Mouse (Mus musculus) hindbrain, embryonic 11.5 days (tissue): Measurements from ENCODE around the gene Cyp1b1. TPM values are rescaled to one million over a fixed set of nuclear protein-coding genes. Genes with fewer than 3 reads are reported as not detected.

Experiments used
- ATAC-seq: fragments of 200-750 bp; cut with Nextera tagmentation; 2 replicates; pipeline ENCODE4 v1.8.0; 2017; ENCODE audit warnings: mild to moderate bottlenecking, moderate TSS enrichment, moderate library complexity; ENCODE audit not compliant: low FRiP score
- DNase-seq: peaks from one replicate; pipeline ENCODE4 v3.0.0-alpha.2; 2015; ENCODE audit warnings: low spot score
- H3K27ac ChIP-seq: fragments of 300-500 bp; sonication (generic); 2 replicates; pipeline ENCODE4 v1.5.1; 2014; ENCODE audit warnings: mild to moderate bottlenecking, low read depth, low read length
- H3K27me3 ChIP-seq: fragments of 300-500 bp; sonication (generic); 2 replicates; pipeline ENCODE4 v1.6.1; 2014; ENCODE audit warnings: mild to moderate bottlenecking, low read length, moderate library complexity, mixed read lengths; ENCODE audit not compliant: control insufficient read depth, insufficient read depth
- H3K36me3 ChIP-seq: fragments of 300-500 bp; sonication (generic); 2 replicates; pipeline ENCODE4 v1.6.1; 2014; ENCODE audit warnings: mild to moderate bottlenecking, low read length, moderate library complexity, mixed read lengths; ENCODE audit not compliant: control insufficient read depth, insufficient read depth
- H3K4me1 ChIP-seq: fragments of 300-500 bp; sonication (generic); replicated peaks from 2 replicates; pipeline ENCODE4 v1.6.1; 2014; ENCODE audit warnings: low read length, mixed read lengths; ENCODE audit not compliant: control insufficient read depth, insufficient read depth
- H3K4me2 ChIP-seq: fragments of 300-500 bp; sonication (generic); replicated peaks from 2 replicates; pipeline ENCODE4 v1.6.1; 2014; ENCODE audit warnings: mild to moderate bottlenecking, low read depth, low read length
- H3K4me3 ChIP-seq: fragments of 300-500 bp; sonication (generic); 2 replicates; pipeline ENCODE4 v1.5.1; 2014; ENCODE audit warnings: low read depth, low read length
- H3K9ac ChIP-seq: fragments of 300-500 bp; sonication (generic); 2 replicates; pipeline ENCODE4 v1.6.1; 2014; ENCODE audit warnings: low read depth, low read length
- H3K9me3 ChIP-seq: fragments of 300-500 bp; sonication (generic); 2 replicates; pipeline ENCODE4 v1.6.1; 2016; ENCODE audit warnings: low read length; ENCODE audit not compliant: control insufficient read depth
- WGBS: fragments of 180-500 bp; shearing (Covaris S2); extraction: QIAGEN DNeasy Blood & Tissue Kit; methylation state at CpG from one replicate; pipeline ENCODE4 v1.1.7; 2014; 5-methylcytosine and 5-hydroxymethylcytosine counted together
- polyA plus RNA-seq: library from polyadenylated mRNA; unstranded; fragments of >200 nt; fragmentation: Nextera tagmentation; extraction: Ambion mirVana; gene quantifications from 2 replicates; pipeline ENCODE4 v1.2.1, GENCODE M21; 2014

Cyp1b1 gene
- polyA plus RNA-seq, 1 experiment from 2014 or later: 4.0 TPM

GRCm38 (mm10) chr17:79745051-79745731 is 30.3 kb upstream of the Cyp1b1 start:
- Histone ChIP-seq H3K4me3 (no peak overlapping the region), H3K36me3 (no peaks in the 10 kb centered on the region), H3K4me1 (peaks cover 3% of the 10 kb centered on the region; the same call in 1 of the 2 replicates), H3K9me3 (no peaks in the 10 kb centered on the region), H3K9ac (no peak overlapping the region), H3K27me3 (no peaks in the 10 kb centered on the region), H3K4me2 (no peak overlapping the region), H3K27ac (no peak overlapping the region)
- 45% methylated on average over 13 of the region's 13 CpGs for WGBS
- ATAC-seq (no peak), DNase-seq (no peak)

GRCm38 (mm10) chr17:79743507-79743906 is 28.6 kb upstream of the Cyp1b1 start:
- DNase-seq (no peak), ATAC-seq (no peak)
- peaks cover 3% of the 10 kb centered on the region; the same call in 1 of the 2 replicates for H3K4me1 ChIP-seq
- no peak overlapping the region for H3K4me2 ChIP-seq
- H3K36me3 ChIP-seq: no peaks in the 10 kb centered on the region
- 91% methylated on average over 1 of the region's 1 CpGs for WGBS
- no peaks in the 10 kb centered on the region for H3K27me3 ChIP-seq
- H3K9me3 ChIP-seq: no peaks in the 10 kb centered on the region
- H3K27ac ChIP-seq: no peak overlapping the region
- H3K4me3 ChIP-seq: no peak overlapping the region
- H3K9ac ChIP-seq: no peak overlapping the region

GRCm38 (mm10) chr17:79742635-79743034 is 27.8 kb upstream of the Cyp1b1 start:
- Histone ChIP-seq H3K27me3 (no peaks in the 10 kb centered on the region), H3K27ac (no peak overlapping the region), H3K9ac (no peak overlapping the region), H3K36me3 (no peaks in the 10 kb centered on the region), H3K9me3 (no peaks in the 10 kb centered on the region), H3K4me3 (no peak overlapping the region), H3K4me1 (peaks cover 3% of the 10 kb centered on the region; the same call in 1 of the 2 replicates), H3K4me2 (no peak overlapping the region)
- 82% methylated on average over 5 of the region's 5 CpGs for WGBS
- ATAC-seq (no peak), DNase-seq (no peak)

GRCm38 (mm10) chr17:79738847-79739498 is 24.1 kb upstream of the Cyp1b1 start:
- DNase-seq: no peak
- no peaks in the 10 kb centered on the region for H3K4me1 ChIP-seq
- no peaks in the 10 kb centered on the region for H3K9me3 ChIP-seq
- ATAC-seq: no peak
- H3K27ac ChIP-seq: no peak overlapping the region
- H3K36me3 ChIP-seq: no peaks in the 10 kb centered on the region
- H3K27me3 ChIP-seq: no peaks in the 10 kb centered on the region
- H3K4me3 ChIP-seq: no peak overlapping the region
- H3K9ac ChIP-seq: no peak overlapping the region
- 58% methylated on average over 5 of the region's 5 CpGs for WGBS
- H3K4me2 ChIP-seq: no peak overlapping the region

- no peaks in the 10 kb centered on the region for H3K9me3 ChIP-seq
- H3K9ac ChIP-seq: no peak overlapping the region
- 74% methylated on average over 3 of the region's 3 CpGs for WGBS
- no peaks in the 10 kb centered on the region for H3K36me3 ChIP-seq
- no peak overlapping the region for H3K27ac ChIP-seq
- H3K4me3 ChIP-seq: no peak overlapping the region
- no peaks in the 10 kb centered on the region for H3K27me3 ChIP-seq
- H3K4me2 ChIP-seq: no peak overlapping the region
- DNase-seq: no peak
- H3K4me1 ChIP-seq: no peaks in the 10 kb centered on the region
- no peak for ATAC-seq
Observed at GRCm38 (mm10) chr17:79737598-79737997, 22.7 kb upstream of the Cyp1b1 start.

- no peak overlapping the region for H3K4me3 ChIP-seq
- no peak for DNase-seq
- no peaks in the 10 kb centered on the region for H3K4me1 ChIP-seq
- no peaks in the 10 kb centered on the region for H3K9me3 ChIP-seq
- no peak overlapping the region for H3K4me2 ChIP-seq
- H3K9ac ChIP-seq: no peak overlapping the region
- no peaks in the 10 kb centered on the region for H3K36me3 ChIP-seq
- no peak for ATAC-seq
- 65% methylated on average over 4 of the region's 4 CpGs for WGBS
- no peak overlapping the region for H3K27ac ChIP-seq
- no peaks in the 10 kb centered on the region for H3K27me3 ChIP-seq
Observed at GRCm38 (mm10) chr17:79733039-79733438, 18.2 kb upstream of the Cyp1b1 start.

GRCm38 (mm10) chr17:79730988-79731387 is 16.1 kb upstream of the Cyp1b1 start:
- Histone ChIP-seq H3K36me3 (no peaks in the 10 kb centered on the region), H3K27ac (no peak overlapping the region), H3K27me3 (no peaks in the 10 kb centered on the region)

GRCm38 (mm10) chr17:79728585-79729503 is 14.0 kb upstream of the Cyp1b1 start:
- Histone ChIP-seq H3K4me3 (no peak overlapping the region), H3K9me3 (no peaks in the 10 kb centered on the region), H3K4me2 (no peak overlapping the region), H3K36me3 (no peaks in the 10 kb centered on the region), H3K9ac (no peak overlapping the region), H3K27ac (no peak overlapping the region), H3K27me3 (no peaks in the 10 kb centered on the region), H3K4me1 (no peaks in the 10 kb centered on the region)
- DNase-seq: no peak
- WGBS: 46% methylated on average over 16 of the region's 16 CpGs
- ATAC-seq: no peak

More at GRCm38 (mm10) chr17:79730988-79731387, 16.1 kb upstream of the Cyp1b1 start:
- WGBS: 77% methylated on average over 8 of the region's 8 CpGs
- DNase-seq (no peak), ATAC-seq (no peak)
- Histone ChIP-seq H3K4me3 (no peak overlapping the region), H3K4me2 (no peak overlapping the region), H3K9me3 (no peaks in the 10 kb centered on the region), H3K4me1 (no peaks in the 10 kb centered on the region), H3K9ac (no peak overlapping the region)
